Mouse (Mus musculus) G1E (cell line): ENCODE data around the gene Trmo. TPM values are rescaled to one million over a fixed set of nuclear protein-coding genes. Genes with fewer than 3 reads are reported as not detected.

Source experiments
- ATAC-seq: 2 replicates; pipeline ENCODE4 v1.8.0; 2016; ENCODE audit warnings: mild to moderate bottlenecking; ENCODE audit not compliant: insufficient number of reproducible peaks, poor library complexity, low FRiP score, severe bottlenecking; ENCODE audit errors: extremely low read depth
- DNase-seq: peaks from one replicate; pipeline ENCODE4 v3.0.0; 2012; ENCODE audit warnings: low spot score
- H3K27me3 ChIP-seq: 2 replicates; pipeline ENCODE4 v1.6.1; 2012; ENCODE audit warnings: mild to moderate bottlenecking, low read length, inconsistent platforms; ENCODE audit not compliant: insufficient read depth
- H3K36me3 ChIP-seq: replicated peaks from 2 replicates; pipeline ENCODE3; 2012; ENCODE audit warnings: mild to moderate bottlenecking, inconsistent platforms
- H3K4me1 ChIP-seq: 2 replicates; pipeline ENCODE4 v1.6.1; 2012; ENCODE audit warnings: low read depth, low read length, inconsistent platforms, mixed read lengths; ENCODE audit not compliant: insufficient read depth
- H3K4me3 ChIP-seq: 2 replicates; pipeline ENCODE4 v1.5.1; 2012; ENCODE audit warnings: low read depth, mild to moderate bottlenecking, inconsistent platforms, low read length, moderate library complexity, mixed read lengths
- H3K9me3 ChIP-seq: replicated peaks from 2 replicates; pipeline ENCODE4 v1.6.1; 2012; ENCODE audit warnings: inconsistent platforms
- CTCF ChIP-seq: IDR thresholded peaks from 2 replicates; pipeline ENCODE4 v1.5.1; 2012; ENCODE audit warnings: low read depth, low read length, inconsistent platforms, mixed read lengths
- GATA1 ChIP-seq: IDR thresholded peaks from 2 replicates; pipeline ENCODE4 v1.6.1; 2012; ENCODE audit warnings: borderline replicate concordance, low read length, inconsistent platforms, mixed read lengths
- GATA2 ChIP-seq: IDR thresholded peaks from 2 replicates; pipeline ENCODE4 v1.6.1; 2012; ENCODE audit warnings: low read depth, low read length, inconsistent platforms, borderline replicate concordance
- POLR2AphosphoS5 ChIP-seq: IDR thresholded peaks from 2 replicates; pipeline ENCODE4 v1.6.1; 2012; ENCODE audit warnings: low read depth, low read length, inconsistent platforms; ENCODE audit not compliant: insufficient replicate concordance
- TAL1 ChIP-seq: conservative IDR thresholded peaks from 2 replicates; pipeline ENCODE4 v1.6.1; 2012; ENCODE audit warnings: low read depth, low read length, inconsistent platforms, mixed read lengths
- polyA plus RNA-seq: library from polyadenylated mRNA; stranded (reverse); fragments of >175 nt; gene quantifications from 2 replicates; pipeline ENCODE4 v1.2.3, GENCODE M21; 2012
- total RNA-seq, 2 experiments: library from RNA; stranded (forward) in 1 of 2; stranded (reverse) in 1 of 2; fragments of 200-1000 nt in 1 of 2; fragments of >200 nt in 1 of 2; fragmentation: Nextera tagmentation in 1 of 2; gene quantifications; 2 replicates each; pipeline ENCODE4 v1.2.3; 2014 to 2017

The Trmo gene
- total and polyA plus RNA-seq, 3 experiments: 4.2 to 20.4 (median 12.9) TPM

GRCm38 (mm10) chr4:46339026-46339425 lies 50.2 kb downstream of the Trmo start:
- DNase-seq (no peak), ATAC-seq (no peak)
- Histone ChIP-seq H3K36me3 (no peaks in the 10 kb centered on the region), H3K4me1 (no peaks in the 10 kb centered on the region), H3K4me3 (no peak overlapping the region), H3K27me3 (peaks cover 9% of the 10 kb centered on the region), H3K9me3 (peaks cover 14% of the 10 kb centered on the region)
- no peak for TF ChIP-seq POLR2AphosphoS5
- no peak for TF ChIP-seq TAL1
- TF ChIP-seq CTCF: no peak
- TF ChIP-seq GATA1: no peak
- TF ChIP-seq GATA2: no peak

- H3K4me1 ChIP-seq: no peaks in the 10 kb centered on the region
- peaks cover 4% of the 10 kb centered on the region; the same call in 1 of the 2 replicates for H3K9me3 ChIP-seq
- TF ChIP-seq POLR2AphosphoS5: no peak
- no peak for TF ChIP-seq CTCF
- no peak for TF ChIP-seq GATA1
- TF ChIP-seq TAL1: no peak
- no peak for TF ChIP-seq GATA2
- DNase-seq (no peak), ATAC-seq (no peak)
- H3K36me3 ChIP-seq: no peaks in the 10 kb centered on the region
- H3K27me3 ChIP-seq: peaks cover 9% of the 10 kb centered on the region
- H3K4me3 ChIP-seq: no peak overlapping the region
Measured at GRCm38 (mm10) chr4:46337990-46338389, 51.2 kb downstream of the Trmo start.

- Histone ChIP-seq H3K27me3 (peaks cover 9% of the 10 kb centered on the region), H3K36me3 (no peaks in the 10 kb centered on the region), H3K4me3 (no peak overlapping the region), H3K9me3 (no peaks in the 10 kb centered on the region), H3K4me1 (no peaks in the 10 kb centered on the region)
- DNase-seq (no peak), ATAC-seq (no peak)
- TF ChIP-seq TAL1 (no peak), POLR2AphosphoS5 (no peak), GATA1 (no peak), GATA2 (no peak), CTCF (no peak)
Measured at GRCm38 (mm10) chr4:46335846-46336245, 53.4 kb downstream of the Trmo start.

- Histone ChIP-seq H3K4me3 (no peak overlapping the region), H3K4me1 (no peaks in the 10 kb centered on the region), H3K9me3 (no peaks in the 10 kb centered on the region), H3K27me3 (peaks cover 10% of the 10 kb centered on the region), H3K36me3 (no peaks in the 10 kb centered on the region)
- TF ChIP-seq GATA1: no peak
- no peak for TF ChIP-seq GATA2
- TF ChIP-seq CTCF: no peak
- TF ChIP-seq POLR2AphosphoS5: no peak
- no peak for TF ChIP-seq TAL1
- DNase-seq: no peak
- ATAC-seq: no peak
Measured at GRCm38 (mm10) chr4:46328906-46329305, 60.3 kb downstream of the Trmo start.

Other genes with a start within 250 kb of the Trmo start
- gene Xpa, start 193.1 kb downstream of the Trmo start, total RNA-seq (2014; fragmentation: Nextera tagmentation): 21.1 and 26.7 TPM in 2 replicates
- gene Xpa, start 193.1 kb downstream of the Trmo start, total RNA-seq (2017): 14.5 and 17.9 TPM in 2 replicates
- gene Xpa, start 193.1 kb downstream of the Trmo start, polyA plus RNA-seq: 17.2 and 17.6 TPM in 2 replicates
- not detected in 2 replicates for gene Foxe1, start 45.8 kb downstream of the Trmo start, total RNA-seq (2014; fragmentation: Nextera tagmentation)
- gene Foxe1, start 45.8 kb downstream of the Trmo start, total RNA-seq (2017): not detected in 2 replicates
- not detected in 2 replicates for gene Foxe1, start 45.8 kb downstream of the Trmo start, polyA plus RNA-seq
- 39.3 and 132 TPM in 2 replicates for gene Hemgn, start 24.1 kb upstream of the Trmo start, total RNA-seq (2014; fragmentation: Nextera tagmentation)
- 20.9 and 24.3 TPM in 2 replicates for gene Hemgn, start 24.1 kb upstream of the Trmo start, total RNA-seq (2017)
- 5.8 and 6.3 TPM in 2 replicates for gene Hemgn, start 24.1 kb upstream of the Trmo start, polyA plus RNA-seq
- gene Anp32b, start 61.5 kb upstream of the Trmo start, total RNA-seq (2014; fragmentation: Nextera tagmentation): 667 and 728 TPM in 2 replicates
- gene Anp32b, start 61.5 kb upstream of the Trmo start, total RNA-seq (2017): 28.6 and 40.8 TPM in 2 replicates
- 900 and 1,076 TPM in 2 replicates for gene Anp32b, start 61.5 kb upstream of the Trmo start, polyA plus RNA-seq
- 63.1 and 64.9 TPM in 2 replicates for gene Nans, start 99.8 kb upstream of the Trmo start, total RNA-seq (2014; fragmentation: Nextera tagmentation)
- gene Nans, start 99.8 kb upstream of the Trmo start, total RNA-seq (2017): 79.3 and 82.6 TPM in 2 replicates
- gene Nans, start 99.8 kb upstream of the Trmo start, polyA plus RNA-seq: 55.0 and 57.1 TPM in 2 replicates
- gene Trim14, start 146.7 kb upstream of the Trmo start, total RNA-seq (2014; fragmentation: Nextera tagmentation): 13.0 and 18.7 TPM in 2 replicates
- gene Trim14, start 146.7 kb upstream of the Trmo start, total RNA-seq (2017): 18.2 and 19.5 TPM in 2 replicates
- gene Trim14, start 146.7 kb upstream of the Trmo start, polyA plus RNA-seq: 25.9 and 27.2 TPM in 2 replicates
- gene Coro2a, start 212.8 kb upstream of the Trmo start, total RNA-seq (2014; fragmentation: Nextera tagmentation): 148 and 158 TPM in 2 replicates
- 79.5 and 79.6 TPM in 2 replicates for gene Coro2a, start 212.8 kb upstream of the Trmo start, total RNA-seq (2017)
- gene Coro2a, start 212.8 kb upstream of the Trmo start, polyA plus RNA-seq: 480 and 501 TPM in 2 replicates